Mouse (Mus musculus) intestine, embryonic 15.5 days (tissue): ENCODE measurements around the gene Clec4a3. TPM values are rescaled to one million over a fixed set of nuclear protein-coding genes. Genes with fewer than 3 reads are reported as not detected.
"Not testable (repeated sequence)": the region's sequence is repeated elsewhere in the genome, so short reads cannot be mapped to it uniquely, and the experiment has no call there.

ENCODE experiments used
- ATAC-seq: fragments of 200-750 bp; cut with Nextera tagmentation; 2 replicates; pipeline ENCODE4 v1.8.0; 2017; ENCODE audit warnings: moderate TSS enrichment, moderate library complexity
- H3K27ac ChIP-seq: fragments of 300-500 bp; sonication (generic); 2 replicates; pipeline ENCODE4 v1.5.1; 2015; ENCODE audit warnings: mild to moderate bottlenecking, inconsistent platforms
- H3K27me3 ChIP-seq: fragments of 300-500 bp; sonication (generic); replicated peaks from 2 replicates; pipeline ENCODE4 v1.6.1; 2015; ENCODE audit warnings: inconsistent platforms
- H3K36me3 ChIP-seq: fragments of 300-500 bp; sonication (generic); 2 replicates; pipeline ENCODE4 v1.6.1; 2015; ENCODE audit warnings: inconsistent platforms
- H3K4me1 ChIP-seq: fragments of 300-500 bp; sonication (generic); replicated peaks from 2 replicates; pipeline ENCODE4 v1.6.1; 2015; ENCODE audit warnings: inconsistent platforms
- H3K4me2 ChIP-seq: fragments of 300-500 bp; sonication (generic); replicated peaks from 2 replicates; pipeline ENCODE4 v1.6.1; 2015; ENCODE audit warnings: mild to moderate bottlenecking, inconsistent platforms
- H3K4me3 ChIP-seq: fragments of 300-500 bp; sonication (generic); replicated peaks from 2 replicates; pipeline ENCODE4 v1.5.1; 2015; ENCODE audit warnings: inconsistent platforms
- H3K9ac ChIP-seq: fragments of 300-500 bp; sonication (generic); 2 replicates; pipeline ENCODE4 v1.6.1; 2015; ENCODE audit warnings: inconsistent platforms
- H3K9me3 ChIP-seq: fragments of 300-500 bp; sonication (generic); 2 replicates; pipeline ENCODE4 v1.6.1; 2016; ENCODE audit warnings: inconsistent platforms
- WGBS: fragments of 180-500 bp; shearing (Covaris S2); methylation state at CpG from one replicate; pipeline ENCODE4 v1.1.7; 2015; 5-methylcytosine and 5-hydroxymethylcytosine counted together
- polyA plus RNA-seq: library from polyadenylated mRNA; unstranded; fragments of >200 nt; fragmentation: Nextera tagmentation; extraction: Ambion mirVana; gene quantifications from 2 replicates; pipeline ENCODE4 v1.2.1, GENCODE M21; 2015

Clec4a3 gene
- 3.7 and 4.3 TPM in 2 replicates for polyA plus RNA-seq

GRCm38 (mm10) chr6:122952401-122952800, at the start of gene Clec4a3:
TSS of gene Clec4a3 (plus strand) at chr6:122952515.
- no peak for ATAC-seq
- no peak within 1 kb of the TSS for H3K9ac ChIP-seq
- H3K4me3 ChIP-seq: no peak within 1 kb of the TSS
- 80% methylated on average over 8 of the region's 8 CpGs for WGBS
- H3K4me1 ChIP-seq: no peaks in the 10 kb centered on the region
- H3K4me2 ChIP-seq: no peak within 1 kb of the TSS
- no peaks in the 10 kb centered on the region for H3K36me3 ChIP-seq
- H3K27ac ChIP-seq: no peak within 1 kb of the TSS
- H3K9me3 ChIP-seq: no peaks in the 10 kb centered on the region
- no peaks in the 10 kb centered on the region for H3K27me3 ChIP-seq

- Histone ChIP-seq H3K4me1 (no peaks in the 10 kb centered on the region), H3K9me3 (no peaks in the 10 kb centered on the region), H3K4me2 (no peak overlapping the region), H3K4me3 (no peak overlapping the region), H3K36me3 (no peaks in the 10 kb centered on the region), H3K27me3 (no peaks in the 10 kb centered on the region), H3K27ac (no peak overlapping the region), H3K9ac (no peak overlapping the region)
- no peak for ATAC-seq
- WGBS: 21% methylated on average over 4 of the region's 4 CpGs
Measured at GRCm38 (mm10) chr6:122919922-122920321, 32.4 kb upstream of the Clec4a3 start.

- Histone ChIP-seq H3K9me3 (no peaks in the 10 kb centered on the region), H3K4me1 (no peaks in the 10 kb centered on the region), H3K27me3 (no peaks in the 10 kb centered on the region), H3K27ac (no peak within 1 kb of the TSS), H3K4me2 (no peak within 1 kb of the TSS), H3K36me3 (no peaks in the 10 kb centered on the region), H3K9ac (no peak within 1 kb of the TSS), H3K4me3 (no peak within 1 kb of the TSS)
- no peak for ATAC-seq
- 37% methylated on average over 4 of the region's 4 CpGs for WGBS
Measured at GRCm38 (mm10) chr6:122921451-122921850, 30.9 kb upstream of the Clec4a3 start, which contains the start of gene Clec4a1. TSS of gene Clec4a1 (plus strand) at chr6:122921848.

GRCm38 (mm10) chr6:122934845-122935244, 17.5 kb upstream of the Clec4a3 start:
- 80% methylated on average over 3 of the region's 3 CpGs for WGBS

GRCm38 (mm10) chr6:122939618-122940017, 12.7 kb upstream of the Clec4a3 start:
- H3K27me3 ChIP-seq: no peaks in the 10 kb centered on the region
- no peak overlapping the region for H3K27ac ChIP-seq
- ATAC-seq: no peak
- no peaks in the 10 kb centered on the region for H3K9me3 ChIP-seq
- H3K4me3 ChIP-seq: no peak overlapping the region
- H3K4me2 ChIP-seq: no peak overlapping the region
- no peak overlapping the region for H3K9ac ChIP-seq
- WGBS: 79% methylated on average over 5 of the region's 5 CpGs
- H3K36me3 ChIP-seq: no peaks in the 10 kb centered on the region
- no peaks in the 10 kb centered on the region for H3K4me1 ChIP-seq

More at GRCm38 (mm10) chr6:122934845-122935244, 17.5 kb upstream of the Clec4a3 start:
- ATAC-seq: no peak
- H3K27ac ChIP-seq: no peak overlapping the region
- H3K9ac ChIP-seq: no peak overlapping the region
- H3K36me3 ChIP-seq: no peaks in the 10 kb centered on the region
- H3K4me1 ChIP-seq: no peaks in the 10 kb centered on the region
- H3K27me3 ChIP-seq: no peaks in the 10 kb centered on the region
- no peak overlapping the region for H3K4me2 ChIP-seq
- H3K4me3 ChIP-seq: no peak overlapping the region
- H3K9me3 ChIP-seq: no peaks in the 10 kb centered on the region

- 78% methylated on average over 2 of the region's 2 CpGs for WGBS
- no peak for ATAC-seq
- Histone ChIP-seq H3K4me1 (no peaks in the 10 kb centered on the region), H3K36me3 (no peaks in the 10 kb centered on the region), H3K27me3 (no peaks in the 10 kb centered on the region), H3K4me2 (no peak overlapping the region), H3K9me3 (no peaks in the 10 kb centered on the region), H3K4me3 (no peak overlapping the region), H3K9ac (no peak overlapping the region), H3K27ac (no peak overlapping the region)
Measured at GRCm38 (mm10) chr6:122946760-122947159, 5.6 kb upstream of the Clec4a3 start.

GRCm38 (mm10) chr6:122964562-122964961, 12.2 kb downstream of the Clec4a3 start:
- no peak overlapping the region for H3K4me2 ChIP-seq
- no peak for ATAC-seq
- no peak overlapping the region for H3K4me3 ChIP-seq
- no peak overlapping the region for H3K9ac ChIP-seq
- no peaks in the 10 kb centered on the region for H3K9me3 ChIP-seq
- no peak overlapping the region for H3K27ac ChIP-seq
- H3K4me1 ChIP-seq: no peaks in the 10 kb centered on the region
- H3K27me3 ChIP-seq: no peaks in the 10 kb centered on the region
- WGBS: 79% methylated on average over 2 of the region's 2 CpGs
- H3K36me3 ChIP-seq: no peaks in the 10 kb centered on the region

- ATAC-seq: no peak
- WGBS: 81% methylated on average over 2 of the region's 2 CpGs
Measured at GRCm38 (mm10) chr6:122969048-122969447, 16.7 kb downstream of the Clec4a3 start.

GRCm38 (mm10) chr6:122989876-122990437, 37.6 kb downstream of the Clec4a3 start, which contains the start of gene Clec4a4:
TSS of gene Clec4a4 (plus strand) at chr6:122990367.
- WGBS: 83% methylated on average over 6 of the region's 6 CpGs
- no peaks in the 10 kb centered on the region for H3K36me3 ChIP-seq
- H3K27ac ChIP-seq: no peak within 1 kb of the TSS
- H3K4me1 ChIP-seq: no peaks in the 10 kb centered on the region
- H3K9me3 ChIP-seq: 0 out of 2 replicates have a peak, but pooled peaks cover 2% of the 10 kb centered on the region
- H3K27me3 ChIP-seq: no peaks in the 10 kb centered on the region
- no peak within 1 kb of the TSS for H3K9ac ChIP-seq
- no peak within 1 kb of the TSS for H3K4me2 ChIP-seq
- H3K4me3 ChIP-seq: no peak within 1 kb of the TSS
- ATAC-seq: no peak

More at GRCm38 (mm10) chr6:122969048-122969447, 16.7 kb downstream of the Clec4a3 start:
- no peak overlapping the region for H3K4me2 ChIP-seq
- H3K27me3 ChIP-seq: no peaks in the 10 kb centered on the region
- no peaks in the 10 kb centered on the region for H3K9me3 ChIP-seq
- H3K36me3 ChIP-seq: no peaks in the 10 kb centered on the region
- H3K9ac ChIP-seq: no peak overlapping the region
- no peaks in the 10 kb centered on the region for H3K4me1 ChIP-seq
- no peak overlapping the region for H3K4me3 ChIP-seq
- H3K27ac ChIP-seq: no peak overlapping the region

GRCm38 (mm10) chr6:123004696-123005095, 52.4 kb downstream of the Clec4a3 start:
- not testable (repeated sequence) for H3K4me2 ChIP-seq, H3K9ac ChIP-seq, ATAC-seq, H3K36me3 ChIP-seq, H3K27me3 ChIP-seq, H3K27ac ChIP-seq, H3K4me1 ChIP-seq, H3K4me3 ChIP-seq, H3K9me3 ChIP-seq
- 78% methylated on average over 2 of the region's 2 CpGs for WGBS

GRCm38 (mm10) chr6:123005591-123005990, 53.3 kb downstream of the Clec4a3 start:
- WGBS: 77% methylated on average over 1 of the region's 1 CpGs
- ATAC-seq: no peak
- Histone ChIP-seq H3K4me2 (no peak overlapping the region), H3K27ac (no peak overlapping the region), H3K36me3 (no peaks in the 10 kb centered on the region), H3K9me3 (no peaks in the 10 kb centered on the region), H3K27me3 (no peaks in the 10 kb centered on the region), H3K4me1 (no peaks in the 10 kb centered on the region), H3K4me3 (no peak overlapping the region), H3K9ac (no peak overlapping the region)
